Mouse (Mus musculus) embryo, embryonic 10.5 days (tissue): ENCODE results near the gene Cnnm4.

Experiments used
- DNase-seq: peaks from one replicate; pipeline ENCODE4 v3.0.0-alpha.2; 2015; ENCODE audit warnings: low spot score

Gene Cnnm4

GRCm38 (mm10) chr1:36542925-36543324, 71.5 kb downstream of the Cnnm4 start:
- no peak for DNase-seq

- no peak for DNase-seq
Observed at GRCm38 (mm10) chr1:36545382-36545781, 74.0 kb downstream of the Cnnm4 start.

GRCm38 (mm10) chr1:36545845-36546600, 74.6 kb downstream of the Cnnm4 start:
- no peak for DNase-seq

- peak; percentile 99 for DNase-seq
Observed at GRCm38 (mm10) chr1:36546888-36547471, 75.6 kb downstream of the Cnnm4 start, which contains the start of gene Ankrd39. Gene Ankrd39, minus strand, starts transcription at chr1:36547445.

GRCm38 (mm10) chr1:36547981-36548598, 76.7 kb downstream of the Cnnm4 start:
- no peak for DNase-seq

GRCm38 (mm10) chr1:36548771-36549170, 77.4 kb downstream of the Cnnm4 start:
- DNase-seq = no peak

GRCm38 (mm10) chr1:36549491-36549890, 78.1 kb downstream of the Cnnm4 start:
- no peak for DNase-seq

- no peak for DNase-seq
Observed at GRCm38 (mm10) chr1:36550075-36550863, 78.8 kb downstream of the Cnnm4 start.

- no peak for DNase-seq
Observed at GRCm38 (mm10) chr1:36551904-36552303, 80.5 kb downstream of the Cnnm4 start.

GRCm38 (mm10) chr1:36552506-36552905, 81.1 kb downstream of the Cnnm4 start:
- DNase-seq = no peak

- DNase-seq = no peak
Observed at GRCm38 (mm10) chr1:36554633-36555399, 83.4 kb downstream of the Cnnm4 start.

- DNase-seq = peak; percentile 54
Observed at GRCm38 (mm10) chr1:36555798-36556395, 84.5 kb downstream of the Cnnm4 start.

GRCm38 (mm10) chr1:36556553-36557456, 85.4 kb downstream of the Cnnm4 start:
- DNase-seq = peak; percentile 97

GRCm38 (mm10) chr1:36557457-36558011, 86.1 kb downstream of the Cnnm4 start:
- peak; percentile 84 for DNase-seq
